Mouse (Mus musculus) spleen, adult 12 weeks (tissue): ENCODE data around the gene Vmo1.
"Not testable (repeated sequence)": the region's sequence is repeated elsewhere in the genome, so short reads cannot be mapped to it uniquely, and the experiment has no call there.

Source experiments
- DNase-seq: peaks from one replicate; pipeline ENCODE4 v3.0.0; 2022; ENCODE audit warnings: low spot score

Vmo1 gene

DNA sequence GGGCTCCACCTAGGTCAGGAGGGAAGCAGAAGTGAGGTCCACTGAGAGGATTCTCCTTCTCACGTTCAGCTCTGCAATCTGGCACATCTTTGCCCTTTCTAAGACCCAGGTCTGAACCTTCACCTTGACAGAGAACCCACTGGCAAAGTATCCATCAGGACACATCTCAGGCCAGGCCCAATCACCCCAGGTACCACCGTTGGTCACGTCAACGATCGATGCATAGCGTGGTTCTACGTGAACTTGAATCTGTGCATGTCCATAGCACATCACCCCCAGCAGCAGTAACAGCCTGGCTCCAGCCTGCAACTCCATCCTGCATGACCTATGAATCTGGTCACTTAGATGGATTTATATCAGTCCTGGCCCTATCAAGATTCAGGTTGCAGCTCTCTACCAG is at the start of gene Vmo1:
Gene Vmo1 (minus strand): TSS at position 329 of the 400 bp plus-strand sequence.
- no peak for DNase-seq

DNA sequence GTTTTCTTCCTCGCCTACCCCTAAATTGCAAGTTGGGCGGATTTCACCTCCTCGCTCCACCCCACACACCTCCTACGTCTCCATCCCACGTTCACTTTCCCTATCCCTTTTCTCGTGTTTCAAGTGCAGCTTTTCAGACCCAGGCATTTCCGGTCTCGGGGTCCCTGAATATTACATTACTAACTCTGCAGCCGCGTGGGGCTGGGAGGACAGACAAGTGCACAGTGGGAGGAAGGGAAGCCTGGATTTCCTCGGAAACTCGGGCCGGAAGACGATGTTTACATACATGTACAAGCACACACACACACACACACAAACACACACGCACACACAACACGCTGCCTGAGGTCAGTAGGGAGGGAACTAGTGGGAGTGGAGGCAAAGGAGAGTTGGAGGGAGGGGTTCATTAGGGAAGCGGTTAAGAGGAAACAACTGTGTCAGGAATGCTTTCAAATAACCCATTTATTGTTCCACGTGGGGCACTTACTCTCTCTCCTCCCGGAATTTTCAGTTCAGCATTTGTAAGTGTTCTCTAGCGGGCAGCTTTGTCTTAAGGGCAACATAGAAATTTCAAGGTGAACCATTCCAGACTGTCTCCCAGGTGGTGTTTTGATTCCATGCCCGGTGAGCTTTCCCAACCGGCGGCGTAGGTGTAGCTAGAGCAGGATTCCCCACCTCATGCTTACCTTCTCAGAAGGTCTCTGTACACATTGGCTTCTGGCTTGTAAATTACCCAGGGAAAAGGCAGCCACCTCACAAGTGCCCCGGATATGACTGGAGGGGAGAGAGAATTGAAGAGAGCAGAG is 49.3 kb upstream of the Vmo1 start:
- no peak for DNase-seq

DNA sequence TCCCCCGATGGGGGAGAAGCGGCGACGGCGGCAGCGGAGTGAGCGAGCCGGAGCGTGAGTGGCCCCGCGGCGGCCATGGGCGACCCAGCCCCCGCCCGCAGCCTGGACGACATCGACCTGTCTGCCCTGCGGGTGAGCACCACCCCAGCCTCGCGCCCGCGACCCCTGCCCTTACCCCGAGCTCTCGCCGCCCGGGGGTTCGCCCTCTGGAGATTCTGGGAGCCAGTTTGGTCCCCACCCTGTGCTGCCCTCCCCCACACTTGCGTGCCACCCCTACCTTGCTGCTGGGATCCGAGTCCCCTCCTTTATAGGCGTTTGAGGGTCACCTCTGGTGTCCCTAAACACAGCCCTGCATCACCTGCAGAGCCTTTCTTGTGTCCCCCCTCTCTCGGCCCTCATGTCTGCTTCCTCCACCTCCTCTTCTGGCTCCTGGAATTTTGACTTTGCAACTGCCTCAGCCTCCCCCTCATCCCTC is 48.6 kb upstream of the Vmo1 start:
- DNase-seq = no peak

DNA sequence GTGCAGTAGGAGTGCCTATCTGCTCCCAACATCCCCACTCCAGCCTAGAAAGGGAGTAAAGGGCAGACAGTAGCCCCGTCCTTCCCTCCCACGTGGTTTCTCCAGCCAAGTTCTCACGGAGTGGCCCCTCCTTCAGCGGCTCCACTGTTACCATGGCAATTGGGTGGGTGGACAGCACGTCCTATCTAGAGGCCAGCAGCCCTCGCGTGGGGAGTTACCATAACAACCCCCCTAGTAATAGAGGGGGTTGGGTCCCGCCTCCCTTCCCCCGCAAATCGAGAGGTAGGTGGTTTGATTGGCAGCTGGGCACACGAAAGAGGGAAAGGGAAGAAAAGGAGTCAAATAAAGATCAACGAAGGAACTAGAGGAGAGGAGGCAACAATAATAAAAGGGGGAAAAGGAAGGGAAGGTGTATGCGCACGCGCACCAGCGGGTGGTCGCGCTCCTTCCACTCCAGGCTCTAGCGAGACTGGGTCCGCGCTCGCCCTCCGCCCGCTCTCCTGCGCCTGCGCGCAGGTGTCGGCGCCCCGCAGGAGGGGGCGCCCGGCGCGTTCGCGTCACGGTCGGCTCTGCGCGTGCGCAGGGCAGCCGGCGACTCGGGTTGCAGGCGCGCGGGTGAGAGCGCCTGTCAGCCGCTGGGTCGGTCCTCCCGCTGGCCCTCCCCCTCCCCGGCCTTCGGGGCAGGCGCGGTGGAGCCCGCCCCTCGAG is 48.0 kb upstream of the Vmo1 start, which contains the start of gene Mink1:
Gene Mink1 (plus strand): TSS at position 595 of the 708 bp plus-strand sequence.
- peak; percentile 70 for DNase-seq

DNA sequence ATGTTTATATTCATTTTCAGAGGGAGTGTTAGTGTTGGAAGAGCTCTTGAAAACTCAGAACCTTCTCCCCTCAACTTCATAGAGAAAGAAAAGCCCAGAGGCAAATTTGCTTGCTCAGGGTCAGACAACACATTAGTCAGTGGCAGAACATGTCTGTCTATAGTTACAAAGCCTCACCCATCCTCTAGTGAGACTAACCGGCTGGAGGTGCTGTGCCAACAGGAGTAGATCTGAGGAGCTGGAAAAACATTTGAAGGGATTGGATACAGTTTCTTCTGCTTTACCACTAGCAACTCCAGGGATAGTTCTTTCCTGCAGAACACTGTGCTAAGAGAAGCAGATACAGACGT is 47.5 kb upstream of the Vmo1 start:
- no peak for DNase-seq

DNA sequence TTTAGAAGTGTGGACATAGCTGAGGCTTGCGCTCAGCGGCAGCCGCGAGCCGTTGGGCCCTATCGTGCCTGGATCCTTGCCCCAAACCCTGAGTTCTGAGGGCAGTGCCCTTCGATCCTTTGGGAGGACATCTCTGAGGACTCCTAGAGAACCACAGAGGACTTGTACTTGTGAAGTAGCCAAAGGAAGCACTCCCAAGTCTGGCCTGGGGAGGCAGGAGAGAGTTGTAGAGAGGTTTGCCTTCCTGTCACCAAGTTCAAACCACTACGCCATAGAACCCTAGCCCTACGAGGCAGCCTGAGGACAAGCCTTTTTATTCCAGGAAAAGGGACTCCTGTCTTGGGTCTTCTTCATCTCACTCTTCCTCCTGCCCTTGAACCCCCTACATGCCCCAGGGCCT is 43.1 kb upstream of the Vmo1 start:
- DNase-seq = no peak

DNA sequence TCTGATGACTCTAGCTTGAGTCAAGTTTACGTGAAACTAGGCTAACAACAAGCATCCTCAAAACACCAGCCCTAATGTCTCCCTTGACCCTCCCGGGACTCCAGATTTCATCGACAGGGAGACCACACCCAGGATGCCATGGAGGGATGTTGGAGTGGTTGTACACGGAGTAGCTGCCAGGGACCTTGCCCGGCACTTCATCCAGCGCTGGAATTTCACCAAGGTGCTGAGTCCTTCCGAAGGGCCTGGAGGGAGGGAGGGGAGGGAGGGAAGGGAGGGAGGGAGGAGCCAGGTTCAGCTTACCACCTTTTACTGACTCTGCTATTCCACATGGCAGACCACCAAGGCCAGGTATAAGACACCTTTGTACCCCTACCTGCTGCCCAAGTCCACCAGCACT is 39.5 kb upstream of the Vmo1 start:
- DNase-seq = no peak

DNA sequence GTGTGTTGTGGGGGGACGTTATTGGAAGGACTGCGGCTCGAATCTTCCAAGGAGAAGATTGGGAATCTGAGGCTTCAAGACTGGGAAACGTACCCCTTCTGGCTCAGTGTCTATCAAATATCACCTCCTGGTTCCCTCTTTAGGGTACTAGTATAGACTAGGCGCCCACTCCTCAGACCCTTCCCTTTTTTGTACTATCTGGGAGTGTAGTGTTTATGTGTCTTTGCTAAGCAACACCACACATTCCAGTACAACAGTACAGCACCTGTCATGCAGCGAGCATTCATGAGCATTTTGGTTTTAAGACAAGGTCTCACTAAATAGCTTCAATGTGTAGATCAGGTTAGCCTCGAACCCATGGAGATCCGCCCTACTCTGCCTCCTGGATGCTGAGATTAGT is 37.1 kb upstream of the Vmo1 start:
- DNase-seq = no peak

DNA sequence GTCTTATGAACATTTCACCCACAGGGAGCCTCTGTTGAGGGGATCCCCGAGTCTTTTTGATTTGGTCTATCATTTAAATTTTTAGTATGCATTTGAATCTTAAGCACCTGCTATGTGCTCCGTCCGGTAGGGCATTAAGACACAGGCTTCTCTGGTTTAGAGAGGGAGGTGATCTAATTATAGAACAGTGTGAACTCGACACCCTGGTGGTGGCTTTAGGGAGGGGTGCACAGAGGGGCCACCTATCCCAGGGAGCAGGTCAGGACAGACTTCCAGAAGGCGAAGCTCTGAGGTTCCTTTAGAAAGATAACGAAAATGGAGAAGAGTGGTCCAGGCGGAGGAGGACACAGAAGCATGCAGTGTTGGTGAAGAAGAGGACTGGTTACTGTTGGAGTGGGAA is 30.1 kb upstream of the Vmo1 start:
- DNase-seq = no peak

DNA sequence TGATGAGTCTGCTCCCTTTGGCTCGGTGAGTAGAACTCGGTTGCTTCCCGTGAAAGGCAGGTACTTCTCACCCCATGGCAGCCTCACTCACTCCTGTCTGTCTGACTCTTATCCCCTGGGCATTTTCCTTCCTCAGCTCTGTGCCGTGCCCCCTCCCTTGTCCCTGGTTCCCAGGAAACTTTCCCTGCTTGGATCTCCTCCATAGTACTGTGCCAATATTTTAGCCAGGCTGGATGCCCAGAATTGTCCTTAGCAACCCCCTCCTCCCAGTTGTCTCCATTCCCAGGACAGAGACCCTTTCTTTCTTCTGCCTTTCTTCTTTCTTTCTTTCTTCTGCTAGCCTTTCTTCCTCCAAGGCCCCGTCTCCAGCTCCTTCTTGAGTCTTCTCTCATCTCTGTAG is 27.0 kb upstream of the Vmo1 start:
- no peak for DNase-seq

DNA sequence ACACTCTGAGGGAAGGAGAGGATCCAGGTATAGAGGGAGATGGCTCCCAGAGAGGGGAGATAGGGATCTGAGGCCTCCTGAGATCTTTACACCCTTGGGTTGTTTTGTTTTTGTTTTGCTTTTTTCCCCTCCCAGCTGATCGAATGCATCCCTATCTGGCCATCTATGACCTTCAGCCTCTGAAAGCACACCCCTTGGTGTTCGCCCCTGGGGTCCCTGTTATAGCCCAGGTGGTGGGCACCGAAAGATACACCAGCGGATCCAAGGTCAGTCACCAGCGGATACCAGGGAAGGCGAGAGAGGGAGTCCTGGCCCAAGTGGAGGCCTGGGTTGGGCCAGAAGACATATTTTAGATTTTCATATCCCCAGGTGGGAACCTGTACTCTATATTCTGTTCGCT is 26.5 kb upstream of the Vmo1 start:
- no peak for DNase-seq

DNA sequence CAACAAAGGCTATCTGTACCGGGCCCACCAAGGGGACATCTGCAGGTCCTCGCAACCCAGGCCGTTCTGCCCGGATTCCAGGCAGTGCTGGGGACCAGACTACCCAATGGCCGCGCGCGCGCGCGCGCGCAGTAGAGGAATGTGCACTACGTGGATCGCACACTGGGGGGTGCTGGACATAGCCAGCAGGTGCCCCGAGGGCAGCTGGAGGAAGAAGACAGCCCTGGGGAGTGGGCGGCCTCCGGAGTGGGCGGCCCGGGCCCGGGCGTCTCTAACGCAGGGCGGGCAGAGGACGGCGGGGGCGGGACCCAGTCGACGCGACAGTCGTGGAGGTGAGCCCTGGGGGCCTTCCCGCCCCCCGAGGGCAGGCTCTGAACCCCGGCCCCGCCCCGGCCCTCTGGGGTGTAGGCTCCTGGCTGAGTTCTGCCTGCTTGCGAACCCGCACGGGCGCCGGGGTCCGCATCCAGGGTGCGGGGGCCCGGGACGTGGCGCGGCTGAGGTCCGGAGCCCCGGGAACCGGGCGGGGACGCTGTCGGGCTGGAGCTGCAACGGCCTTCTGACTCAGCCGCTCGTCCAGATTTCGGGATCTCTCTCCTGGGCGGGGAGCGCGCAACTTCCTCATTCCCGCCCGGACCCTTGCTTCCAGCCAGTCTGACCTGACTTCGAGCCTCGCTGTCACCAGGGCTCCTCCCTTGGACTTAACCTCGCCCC is 25.6 kb upstream of the Vmo1 start, which contains the start of gene Pld2:
Gene Pld2 (plus strand): TSS at position 188 of the 711 bp plus-strand sequence.
- DNase-seq = peak; percentile 53

DNA sequence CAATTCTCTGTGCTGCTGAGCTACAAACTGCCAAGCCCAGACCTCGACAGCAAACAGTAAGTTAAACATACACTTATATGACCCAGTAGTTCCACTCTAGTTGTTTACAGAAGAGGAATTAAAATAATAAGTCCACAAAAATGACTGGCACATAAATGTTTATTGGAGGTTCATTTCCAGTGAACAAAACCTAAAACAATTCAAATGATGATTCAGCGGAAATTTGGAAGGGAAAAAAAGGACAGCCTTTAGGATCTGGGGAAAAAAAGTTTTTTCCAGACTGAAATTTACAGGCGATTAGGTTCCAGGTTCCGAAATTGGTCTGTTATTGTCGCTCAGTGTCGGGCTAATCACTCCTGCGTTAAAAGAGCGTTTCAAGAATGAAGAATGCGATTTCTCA is 25.0 kb upstream of the Vmo1 start:
- DNase-seq = no peak

DNA sequence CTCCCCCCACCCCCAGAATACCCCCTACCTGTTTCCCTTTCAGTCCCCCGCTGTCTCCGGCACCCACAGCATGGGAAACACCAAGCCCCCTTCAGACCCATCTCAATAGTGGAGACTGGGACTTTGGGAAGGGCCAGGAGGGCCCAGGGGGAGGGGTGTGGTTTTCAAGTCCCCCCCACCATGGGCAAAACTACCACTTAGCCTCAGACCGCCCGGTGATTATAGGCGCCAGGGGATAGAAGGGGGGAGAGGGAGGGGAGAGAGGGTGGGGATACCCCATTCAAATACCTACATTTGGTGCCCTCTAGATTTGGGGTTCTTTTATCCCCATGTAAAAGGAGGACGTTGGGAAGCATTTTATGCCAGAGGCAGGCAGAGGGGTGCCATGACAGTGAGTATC is 18.4 kb upstream of the Vmo1 start, which contains the start of gene Gm40193:
Gene Gm40193 (minus strand): TSS at position 101 of the 400 bp plus-strand sequence.
- DNase-seq = no peak

DNA sequence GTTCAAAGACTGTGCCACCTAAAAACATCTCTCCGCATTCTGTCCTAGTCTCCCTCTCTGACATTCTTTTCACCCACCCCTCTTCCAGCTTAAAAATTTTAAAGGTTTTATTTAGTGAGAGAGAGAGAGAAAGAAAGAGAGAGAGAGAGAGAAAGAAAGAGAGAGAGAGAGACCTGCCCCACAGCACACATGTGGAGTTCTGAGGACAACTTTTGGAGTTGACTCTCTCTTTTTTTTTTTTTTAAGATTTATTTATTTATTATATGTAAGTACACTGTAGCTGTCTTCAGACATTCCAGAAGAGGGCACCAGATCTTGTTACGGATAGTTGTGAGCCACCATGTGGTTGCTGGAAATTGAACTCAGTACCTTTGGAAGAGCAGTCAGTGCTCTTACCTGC is 16.6 kb upstream of the Vmo1 start:
- DNase-seq = not testable (repeated sequence)

DNA sequence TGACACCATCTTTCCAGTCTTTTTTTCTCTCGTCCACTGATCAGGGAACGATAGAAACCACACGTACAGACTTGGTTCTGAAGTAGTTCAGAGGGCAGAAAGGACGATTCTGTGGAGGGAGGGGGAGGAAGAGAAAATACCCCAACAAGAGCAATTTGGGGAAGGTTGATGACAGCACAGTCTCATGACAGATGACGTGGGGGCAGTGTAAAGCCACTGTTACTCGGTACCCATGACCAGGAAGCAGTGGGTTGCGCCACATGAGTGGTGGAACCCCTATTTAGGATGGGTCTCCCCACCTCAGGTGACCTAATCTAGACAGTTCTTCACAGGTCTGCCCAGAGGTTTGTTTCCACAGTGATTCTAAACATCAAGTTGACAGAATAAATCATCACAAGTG is 14.2 kb upstream of the Vmo1 start:
- no peak for DNase-seq

DNA sequence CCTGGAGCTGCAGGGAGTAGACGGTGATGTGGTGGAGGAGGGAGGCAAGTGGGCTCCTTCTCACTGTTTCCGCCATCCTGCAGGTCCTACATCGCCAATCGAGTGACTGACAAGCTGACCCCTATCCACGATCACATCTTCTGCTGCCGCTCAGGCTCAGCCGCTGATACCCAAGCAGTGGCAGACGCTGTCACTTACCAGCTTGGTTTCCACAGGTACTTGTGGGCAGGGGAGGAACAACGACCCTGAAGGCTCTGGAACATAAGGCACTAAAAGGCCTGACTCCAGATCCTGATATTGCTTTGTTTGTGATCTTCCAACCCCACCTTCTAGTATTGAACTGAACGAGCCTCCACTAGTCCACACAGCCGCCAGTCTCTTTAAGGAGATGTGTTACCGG is 11.8 kb upstream of the Vmo1 start:
- DNase-seq = no peak

DNA sequence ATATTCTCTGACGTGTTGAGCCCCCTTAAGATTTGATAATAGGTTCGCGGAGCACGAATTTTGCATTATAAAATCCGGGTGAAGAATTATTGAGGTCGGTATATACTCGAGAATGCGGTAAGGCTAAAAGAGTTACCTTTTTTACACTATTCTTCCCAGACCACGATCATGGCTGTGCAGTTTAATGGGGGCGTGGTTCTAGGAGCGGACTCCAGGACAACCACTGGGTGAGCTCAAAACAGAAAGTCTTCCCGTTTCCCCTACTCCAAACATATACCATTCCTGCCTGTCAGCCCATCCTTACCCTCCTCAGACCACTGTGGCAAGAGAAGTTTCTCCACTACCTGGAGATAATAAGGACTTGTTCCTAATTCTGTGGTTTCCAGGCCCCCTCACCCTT is 11.3 kb upstream of the Vmo1 start:
- DNase-seq = no peak

DNA sequence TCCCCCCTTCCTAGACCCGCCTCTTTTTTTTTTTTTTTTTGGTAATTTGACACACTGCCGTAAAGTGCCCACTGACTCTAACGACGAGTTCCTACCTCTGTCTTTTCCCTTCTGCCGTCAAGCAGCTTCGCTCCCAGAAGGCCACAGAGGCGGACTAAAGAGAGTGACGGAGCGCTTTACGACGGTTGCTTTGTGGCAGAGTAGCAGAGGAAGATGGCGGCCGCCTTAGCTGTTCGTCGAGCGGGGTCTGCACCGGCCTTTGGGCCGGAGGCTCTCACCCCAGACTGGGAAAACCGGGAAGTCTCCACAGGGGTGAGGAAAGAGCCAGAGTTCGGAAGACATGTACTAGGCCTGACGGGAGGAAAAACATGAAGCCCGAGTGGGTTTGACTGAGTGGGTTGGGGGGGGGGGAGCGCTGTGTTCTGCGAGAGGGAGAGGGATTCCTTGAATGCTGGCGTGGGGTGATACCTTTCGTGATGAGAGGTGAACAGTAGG is 10.8 kb upstream of the Vmo1 start, which contains the start of gene Psmb6:
Gene Psmb6 (plus strand): TSS at position 184 of the 495 bp plus-strand sequence.
- peak; percentile 79 for DNase-seq

DNA sequence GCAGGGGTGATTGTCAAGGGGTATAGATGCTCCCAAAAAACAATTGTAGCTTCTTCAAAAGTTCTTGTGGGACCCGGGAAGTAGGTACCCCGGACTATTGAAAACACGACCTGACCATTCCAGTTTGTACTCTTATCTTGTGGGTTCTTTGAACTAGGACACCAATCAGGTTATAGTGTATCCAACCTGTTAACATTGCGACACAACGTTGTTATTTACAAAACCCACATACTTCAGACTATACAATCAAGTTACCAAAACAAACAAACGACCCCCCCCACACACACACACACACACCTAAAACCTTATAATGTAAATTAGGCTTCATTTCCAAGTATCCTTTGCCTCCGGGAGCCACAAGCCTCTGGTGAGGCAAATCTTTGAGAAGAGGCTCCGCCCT is 10.4 kb upstream of the Vmo1 start:
- DNase-seq = no peak

DNA sequence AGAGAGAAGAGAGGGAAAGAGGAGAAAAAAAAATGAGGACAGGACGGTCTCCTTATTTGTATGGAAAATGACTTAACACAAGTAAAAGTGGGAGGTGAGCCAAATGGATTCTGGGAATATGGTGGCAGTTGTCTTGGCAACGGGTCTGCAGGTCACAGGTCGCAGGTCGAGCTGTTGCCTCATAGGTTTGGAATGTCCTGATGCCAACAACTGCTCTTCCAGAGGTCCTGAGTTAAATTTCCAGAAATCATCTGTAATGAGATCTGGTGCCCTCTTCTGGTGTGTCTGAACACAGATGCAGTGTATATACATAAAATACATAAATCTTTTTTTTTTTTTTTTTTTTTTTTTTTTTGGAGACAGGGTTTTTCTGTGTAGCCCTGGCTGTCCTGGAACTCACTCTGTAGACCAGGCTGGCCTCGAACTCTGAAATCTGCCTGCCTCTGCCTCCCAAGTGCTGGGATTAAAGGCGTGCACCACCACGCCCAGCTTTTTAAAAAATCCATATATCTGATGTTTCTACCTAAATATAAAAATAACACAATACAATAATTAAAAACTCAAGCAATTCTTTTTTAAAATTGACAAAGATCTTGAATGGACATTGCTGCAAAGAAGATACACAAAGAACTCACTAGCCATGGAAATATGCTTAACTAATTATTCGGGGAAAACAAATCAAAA is 9.0 kb upstream of the Vmo1 start:
- DNase-seq = not testable (repeated sequence)
